Mouse (Mus musculus) CH12.LX (cell line): ENCODE measurements around the gene Terb1.

Experiments used
- HCFC1 ChIP-seq: IDR thresholded peaks from 2 replicates; pipeline ENCODE4 v1.6.1; 2012; ENCODE audit warnings: low read depth, mild to moderate bottlenecking, inconsistent platforms, low read length, improper control_type of control experiment
- KAT2A ChIP-seq: IDR thresholded peaks from 2 replicates; pipeline ENCODE4 v1.6.1; 2012; ENCODE audit warnings: low read length, improper control_type of control experiment, inconsistent platforms; ENCODE audit not compliant: insufficient replicate concordance
- POLR2A ChIP-seq: IDR thresholded peaks from 2 replicates; pipeline ENCODE4 v1.6.1; 2011; ENCODE audit warnings: low read depth, mild to moderate bottlenecking, improper control_type of control experiment, low read length

GRCm38 (mm10) chr8:104538896-104539295 lies 29.2 kb upstream of the Terb1 start:
- TF ChIP-seq HCFC1 (no peak), POLR2A (no peak), KAT2A (no peak)
